Mouse (Mus musculus) c-Kit-positive CD71-negative TER-119-negative erythroid progenitor cells, embryonic 14.5 days (primary cell): ENCODE results near the gene 4930404N11Rik.

ENCODE experiments used
- DNase-seq: peaks from one replicate; pipeline ENCODE4 v3.0.0-alpha.2; 2013; ENCODE audit warnings: low read depth

4930404N11Rik gene

GRCm38 (mm10) chr10:81365672-81366476 lies at the start of gene 4930404N11Rik:
TSS of gene 4930404N11Rik (minus strand) at chr10:81365816.
- DNase-seq = no peak

DNA sequence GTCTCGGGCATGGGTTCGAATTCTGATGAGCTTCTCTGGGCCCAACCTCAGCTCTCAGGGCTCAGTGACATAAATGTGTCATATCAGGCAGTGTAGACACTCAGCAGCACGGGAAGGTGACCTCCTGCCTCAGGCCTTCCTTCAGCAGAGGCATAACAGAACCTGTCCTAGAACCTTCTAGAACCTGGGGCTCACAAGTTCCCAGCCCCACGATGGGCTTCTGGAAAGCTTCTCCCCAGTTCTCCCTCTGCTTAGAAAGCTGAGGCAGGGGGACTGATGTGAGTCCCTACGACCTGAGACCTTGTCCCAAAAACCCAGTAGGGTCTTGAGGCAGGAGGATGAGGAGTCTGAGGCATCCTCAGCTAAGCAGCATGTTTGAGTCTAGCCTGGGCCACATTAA lies 49.5 kb upstream of the 4930404N11Rik start:
- no peak for DNase-seq

DNA sequence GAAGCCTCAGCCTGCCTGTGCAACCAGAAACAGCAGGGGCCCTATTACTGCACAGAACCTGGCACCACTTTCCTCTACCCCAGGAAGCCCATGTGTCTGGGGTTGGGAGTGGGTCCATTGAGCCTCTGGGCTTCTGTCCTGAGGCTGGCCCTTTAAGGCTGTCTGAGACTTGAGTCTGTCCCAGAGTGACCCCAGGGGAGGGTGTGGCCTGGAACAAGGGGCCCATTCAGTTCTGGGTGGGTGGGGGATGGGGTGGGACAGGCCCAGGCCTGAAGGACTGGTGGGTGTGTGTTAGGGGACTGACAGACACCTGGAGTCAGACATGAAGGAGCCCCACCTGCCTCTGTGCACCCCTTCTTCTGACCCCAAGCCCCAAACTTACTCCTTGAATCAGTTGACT lies 49.1 kb upstream of the 4930404N11Rik start:
- no peak for DNase-seq

- peak; percentile 62 for DNase-seq
Observed at GRCm38 (mm10) chr10:81413310-81414261, 48.0 kb upstream of the 4930404N11Rik start.

GRCm38 (mm10) chr10:81412586-81413309 lies 47.1 kb upstream of the 4930404N11Rik start:
- no peak for DNase-seq

GRCm38 (mm10) chr10:81411471-81412400 lies 46.1 kb upstream of the 4930404N11Rik start:
- DNase-seq = no peak

GRCm38 (mm10) chr10:81410981-81411380 lies 45.4 kb upstream of the 4930404N11Rik start:
- DNase-seq = no peak

DNA sequence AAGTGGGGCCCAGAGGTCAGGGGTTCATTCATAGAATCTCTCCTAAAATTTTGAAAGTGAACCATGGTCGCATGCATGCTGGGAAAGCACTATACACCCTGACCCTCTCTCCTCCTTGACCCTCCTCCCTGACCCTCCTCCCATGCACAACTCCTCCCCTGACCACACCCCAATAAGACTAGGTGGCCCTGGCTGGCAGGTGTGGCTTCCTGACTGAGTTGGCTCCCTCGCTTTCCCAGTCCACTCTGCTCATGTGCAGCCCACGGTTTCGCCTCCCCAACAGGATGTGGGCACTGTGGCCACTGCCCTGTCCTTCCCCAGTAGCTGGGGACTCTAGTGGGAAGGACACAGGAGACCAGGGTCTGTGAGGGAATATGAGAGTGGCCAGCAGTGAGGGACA lies 44.7 kb upstream of the 4930404N11Rik start:
- DNase-seq = no peak

DNA sequence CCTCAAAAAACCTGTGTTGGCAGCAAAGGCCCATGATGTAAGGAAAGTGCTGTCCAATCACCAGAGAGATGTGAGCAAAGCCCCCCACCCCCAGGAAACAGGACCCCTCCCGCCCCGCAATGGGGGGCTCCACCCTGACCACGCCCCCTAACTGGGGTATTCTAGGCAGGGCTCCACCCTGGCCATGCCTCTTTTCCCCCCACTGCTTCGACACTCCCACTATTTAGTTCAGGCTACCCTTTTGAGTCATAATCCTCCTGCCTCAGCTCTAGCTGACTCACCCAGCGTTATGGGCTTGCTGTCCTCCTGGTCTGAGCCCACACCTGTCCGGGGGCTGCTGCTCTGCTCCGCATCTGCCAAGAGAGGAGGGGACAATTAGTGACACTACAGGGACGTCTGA lies 43.7 kb upstream of the 4930404N11Rik start:
- DNase-seq = no peak

DNA sequence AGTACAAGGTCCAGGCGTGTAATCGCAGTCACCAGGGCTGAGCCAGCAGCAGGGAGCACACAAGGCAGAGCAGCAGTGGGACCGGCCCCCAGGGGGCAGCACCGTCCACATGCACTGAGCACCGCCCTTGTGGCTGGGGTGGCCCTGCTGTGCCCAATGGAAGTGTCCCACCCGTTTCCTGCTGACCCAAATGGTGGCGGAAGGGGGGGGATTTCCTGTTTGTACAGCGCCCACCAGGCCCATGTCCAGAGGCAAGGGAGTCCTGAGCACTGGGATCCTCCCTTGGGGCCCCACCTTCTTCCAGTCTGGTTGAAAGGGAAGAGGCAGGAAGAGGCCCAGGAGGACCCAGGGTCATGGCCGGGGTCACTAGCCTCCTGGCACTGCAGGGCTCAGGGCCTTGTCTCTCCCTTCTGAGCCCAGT lies 43.3 kb upstream of the 4930404N11Rik start:
- DNase-seq = peak; percentile 81

GRCm38 (mm10) chr10:81408424-81408729 lies 42.8 kb upstream of the 4930404N11Rik start:
- DNase-seq = no peak

GRCm38 (mm10) chr10:81407539-81408423 lies 42.2 kb upstream of the 4930404N11Rik start:
- peak; percentile 91 for DNase-seq

DNA sequence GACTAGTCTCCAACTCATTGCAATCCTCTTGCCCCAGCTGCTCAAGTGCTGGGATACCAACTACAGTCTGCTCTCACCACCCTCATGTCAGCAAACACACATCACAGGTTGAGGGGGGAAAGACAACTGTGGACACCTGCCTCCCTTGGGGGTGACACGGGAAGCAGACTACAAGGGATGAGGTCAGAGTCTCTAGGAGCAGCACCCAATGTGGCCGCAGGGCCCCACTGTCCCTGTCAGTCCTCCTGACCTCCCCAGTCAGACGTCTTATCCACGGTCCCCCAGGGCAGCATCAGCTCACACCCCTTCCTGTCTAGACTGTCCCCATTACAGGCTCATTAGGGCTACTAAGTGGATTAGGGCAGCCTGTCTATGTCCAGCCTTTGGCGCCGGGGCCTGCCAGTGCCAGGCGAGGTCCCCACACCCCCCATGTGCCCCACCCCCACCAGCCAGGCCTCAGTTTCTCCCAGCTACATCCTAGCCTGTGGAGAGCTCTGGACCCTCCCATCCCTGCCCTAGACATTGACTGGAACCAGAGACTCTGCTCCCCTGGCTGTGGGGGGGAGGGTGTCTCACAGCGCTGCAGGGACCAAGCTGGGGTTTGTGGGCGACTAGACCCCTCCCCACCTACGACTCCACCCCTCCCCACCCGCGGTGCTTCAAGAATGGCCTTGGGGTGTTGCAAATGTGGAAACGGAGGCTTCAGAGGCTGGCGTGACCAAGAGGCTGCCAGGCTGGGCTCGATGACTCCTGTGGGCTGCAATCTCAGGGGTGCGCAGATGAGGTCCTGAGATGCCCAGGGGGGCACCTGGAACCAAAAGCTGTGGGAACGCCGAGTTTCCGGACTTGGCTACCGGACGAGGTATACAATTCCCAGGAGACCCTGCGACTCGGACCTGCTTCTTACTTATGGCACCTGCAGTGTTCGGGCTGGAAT lies 41.2 kb upstream of the 4930404N11Rik start:
- DNase-seq = no peak

GRCm38 (mm10) chr10:81405588-81406201 lies 40.1 kb upstream of the 4930404N11Rik start:
- peak; percentile 57 for DNase-seq

- DNase-seq = no peak
Observed at GRCm38 (mm10) chr10:81404720-81405119, 39.1 kb upstream of the 4930404N11Rik start.

- no peak for DNase-seq
Observed at GRCm38 (mm10) chr10:81404082-81404481, 38.5 kb upstream of the 4930404N11Rik start.

GRCm38 (mm10) chr10:81403511-81403910 lies 37.9 kb upstream of the 4930404N11Rik start:
- no peak for DNase-seq

- DNase-seq = no peak
Observed at GRCm38 (mm10) chr10:81402227-81402765, 36.7 kb upstream of the 4930404N11Rik start.
